Mouse (Mus musculus) gastrocnemius, postnatal 36 days (tissue): ENCODE measurements at regions not wholly inside any gene's neighbourhood (a gene's known extent, or its start where the extent isn't known, plus 50 kb on each side); places are given as distances from the start of the nearest gene placed in this dataset.

ENCODE experiments used
- DNase-seq, 2 experiments: peaks; one replicate each; pipeline ENCODE4 v3.0.0; 2022
- intact Hi-C: fragments of 180-260 bp; cut with DNase I; formaldehyde crosslinking; loops from one replicate; pipeline ENCODE4 v1.15.1; 2025

- DNase-seq, result no peak
- intact Hi-C loops, result no loop called here
Observed at GRCm38 (mm10) chr5:111993930-111994329, 258.4 kb downstream of the Cryba4 start.

GRCm38 (mm10) chr5:111996806-111997205 lies 255.5 kb downstream of the Cryba4 start:
- no peak for DNase-seq
- intact Hi-C loops, result no loop called here

- peak in 1 of 2 experiments; percentile 18 for DNase-seq
- intact Hi-C loops, result no loop called here
Observed at GRCm38 (mm10) chr5:112001742-112002701, 250.3 kb downstream of the Cryba4 start.

GRCm38 (mm10) chr5:112002856-112003660 lies 249.3 kb downstream of the Cryba4 start:
- DNase-seq, result no peak
- intact Hi-C loops, result no loop called here

- no peak for DNase-seq
- intact Hi-C loops, result no loop called here
Observed at GRCm38 (mm10) chr5:112004041-112004440, 248.3 kb downstream of the Cryba4 start.

GRCm38 (mm10) chr5:112012505-112013164 lies 239.7 kb downstream of the Cryba4 start:
- peak; percentile 14 to 26 for DNase-seq
- intact Hi-C loops, result no loop called here

- intact Hi-C loops, result no loop called here
Observed at GRCm38 (mm10) chr5:112018925-112019324, 233.4 kb downstream of the Cryba4 start.

GRCm38 (mm10) chr5:112020882-112021281 lies 231.4 kb downstream of the Cryba4 start:
- intact Hi-C loops, result no loop called here
- no peak for DNase-seq

More at GRCm38 (mm10) chr5:112018925-112019324, 233.4 kb downstream of the Cryba4 start:
- no peak for DNase-seq

GRCm38 (mm10) chr5:112029955-112030354 lies 222.4 kb downstream of the Cryba4 start:
- intact Hi-C loops, result no loop called here
- DNase-seq, result no peak

- intact Hi-C loops, result no loop called here
- no peak for DNase-seq
Observed at GRCm38 (mm10) chr5:112032036-112032435, 220.3 kb downstream of the Cryba4 start.

- no peak for DNase-seq
- intact Hi-C loops, result no loop called here
Observed at GRCm38 (mm10) chr5:112035426-112035825, 216.9 kb downstream of the Cryba4 start.

GRCm38 (mm10) chr5:112037080-112037479 lies 215.2 kb downstream of the Cryba4 start:
- no peak for DNase-seq
- intact Hi-C loops, result no loop called here

- intact Hi-C loops, result no loop called here
Observed at GRCm38 (mm10) chr5:112039645-112040372, 212.5 kb downstream of the Cryba4 start.

GRCm38 (mm10) chr5:112040678-112041077 lies 211.6 kb downstream of the Cryba4 start:
- intact Hi-C loops, result no loop called here
- no peak for DNase-seq

More at GRCm38 (mm10) chr5:112039645-112040372, 212.5 kb downstream of the Cryba4 start:
- DNase-seq, result no peak

- DNase-seq, result no peak
- intact Hi-C loops, result no loop called here
Observed at GRCm38 (mm10) chr5:112041285-112041684, 211.0 kb downstream of the Cryba4 start.

- intact Hi-C loops, result no loop called here
- no peak for DNase-seq
Observed at GRCm38 (mm10) chr5:112042236-112042635, 210.1 kb downstream of the Cryba4 start.

- DNase-seq, result no peak
- intact Hi-C loops, result no loop called here
Observed at GRCm38 (mm10) chr5:112050046-112050782, 202.1 kb downstream of the Cryba4 start.

- no peak for DNase-seq
- intact Hi-C loops, result no loop called here
Observed at GRCm38 (mm10) chr5:112050906-112051305, 201.4 kb downstream of the Cryba4 start.

- intact Hi-C loops, result no loop called here
- DNase-seq, result no peak
Observed at GRCm38 (mm10) chr5:112051786-112052185, 200.5 kb downstream of the Cryba4 start.
